Mouse (Mus musculus) limb, embryonic 14.5 days (tissue): ENCODE data around the gene Lpp. TPM values are rescaled to one million over a fixed set of nuclear protein-coding genes. Genes with fewer than 3 reads are reported as not detected.

ENCODE experiments used
- ATAC-seq: fragments of 200-750 bp; cut with Nextera tagmentation; 2 replicates; pipeline ENCODE4 v1.8.0; 2017; ENCODE audit warnings: low read depth, moderate number of reproducible peaks, moderate TSS enrichment; ENCODE audit not compliant: low FRiP score
- DNase-seq: peaks from one replicate; pipeline ENCODE4 v3.0.0-alpha.2; 2015; ENCODE audit warnings: low spot score
- H3K27ac ChIP-seq: fragments of 300-500 bp; sonication (generic); replicated peaks from 2 replicates; pipeline ENCODE4 v1.5.1; 2014; ENCODE audit warnings: low read depth, mild to moderate bottlenecking, low read length, moderate library complexity, mixed read lengths
- H3K27me3 ChIP-seq: fragments of 300-500 bp; sonication (generic); 2 replicates; pipeline ENCODE4 v1.6.1; 2014; ENCODE audit warnings: low read length, mixed read lengths; ENCODE audit not compliant: control insufficient read depth, insufficient read depth
- H3K36me3 ChIP-seq: fragments of 300-500 bp; sonication (generic); 2 replicates; pipeline ENCODE4 v1.6.1; 2014; ENCODE audit warnings: mild to moderate bottlenecking, low read length, moderate library complexity, mixed read lengths; ENCODE audit not compliant: control insufficient read depth, insufficient read depth
- H3K4me1 ChIP-seq: fragments of 300-500 bp; sonication (generic); 2 replicates; pipeline ENCODE4 v1.6.1; 2014; ENCODE audit warnings: antibody characterized with exemption, low read length, mixed read lengths; ENCODE audit not compliant: control insufficient read depth, insufficient read depth
- H3K4me2 ChIP-seq: fragments of 300-500 bp; sonication (generic); replicated peaks from 2 replicates; pipeline ENCODE4 v1.6.1; 2014; ENCODE audit warnings: low read depth, mild to moderate bottlenecking, low read length, moderate library complexity; ENCODE audit not compliant: severe bottlenecking
- H3K4me3 ChIP-seq: fragments of 300-500 bp; sonication (generic); replicated peaks from 2 replicates; pipeline ENCODE4 v1.5.1; 2014; ENCODE audit warnings: low read length
- H3K9ac ChIP-seq: fragments of 300-500 bp; sonication (generic); 2 replicates; pipeline ENCODE4 v1.6.1; 2014; ENCODE audit warnings: mild to moderate bottlenecking, low read depth, low read length, moderate library complexity; ENCODE audit not compliant: severe bottlenecking
- H3K9me3 ChIP-seq: fragments of 300-500 bp; sonication (generic); 2 replicates; pipeline ENCODE4 v1.6.1; 2016; ENCODE audit warnings: low read length; ENCODE audit not compliant: control insufficient read depth
- POLR2A ChIP-seq: fragments of 200-500 bp; IDR thresholded peaks from 2 replicates; pipeline ENCODE4 v1.8.0; 2012; ENCODE audit warnings: inconsistent platforms, mild to moderate bottlenecking, moderate library complexity, borderline replicate concordance; ENCODE audit not compliant: insufficient read depth, insufficient read length; ENCODE audit errors: extremely low read depth
- WGBS: fragments of 180-500 bp; shearing (Covaris S2); extraction: QIAGEN DNeasy Blood & Tissue Kit; methylation state at CpG from one replicate; pipeline ENCODE4 v1.1.7; 2014; 5-methylcytosine and 5-hydroxymethylcytosine counted together
- polyA plus RNA-seq, 2 experiments: library from polyadenylated mRNA; depleted of rRNA in 1 of 2; stranded (reverse) in 1 of 2; unstranded in 1 of 2; fragments of >200 nt; fragmentation: Nextera tagmentation in 1 of 2; extraction: Ambion mirVana in 1 of 2; gene quantifications; 2 replicates each; pipeline versions ENCODE4 v1.2.1 to v1.2.3; 2012 to 2014

The Lpp gene
- polyA plus RNA-seq, 2 experiments = 15.1 to 46.7 TPM

GRCm38 (mm10) chr16:24794665-24795064 lies 401.4 kb downstream of the Lpp start:
- ATAC-seq (no peak), DNase-seq (no peak)
- Histone ChIP-seq H3K9ac (no peak overlapping the region), H3K27me3 (no peaks in the 10 kb centered on the region), H3K4me2 (no peak overlapping the region), H3K27ac (no peak overlapping the region), H3K9me3 (no peaks in the 10 kb centered on the region), H3K4me3 (no peak overlapping the region), H3K4me1 (no peaks in the 10 kb centered on the region), H3K36me3 (no peaks in the 10 kb centered on the region)
- WGBS = 90% methylated on average over 2 of the region's 2 CpGs
- no peak for TF ChIP-seq POLR2A

DNA sequence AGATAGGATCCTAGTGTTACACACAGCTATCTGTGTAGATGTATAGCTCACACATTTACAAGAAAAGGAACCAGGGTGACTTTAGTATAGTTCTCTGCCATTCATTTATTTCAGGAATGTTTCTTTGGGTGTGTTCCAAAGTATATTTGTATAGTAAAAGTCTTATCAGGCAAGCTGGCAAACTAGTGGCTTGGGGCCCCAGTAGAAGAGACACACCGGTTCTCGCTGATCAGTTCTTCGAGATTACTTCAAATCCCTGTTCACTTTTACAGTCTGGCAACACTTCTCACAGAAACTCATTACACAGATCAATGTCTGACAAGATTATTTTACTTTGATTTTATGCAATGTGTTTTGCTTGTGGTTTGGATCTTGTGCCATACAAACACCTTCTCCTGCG lies 408.0 kb downstream of the Lpp start:
- no peak for ATAC-seq
- Histone ChIP-seq H3K4me2 (no peak overlapping the region), H3K27ac (no peak overlapping the region), H3K36me3 (no peaks in the 10 kb centered on the region), H3K4me3 (no peak overlapping the region), H3K27me3 (no peaks in the 10 kb centered on the region), H3K9ac (no peak overlapping the region), H3K4me1 (no peaks in the 10 kb centered on the region), H3K9me3 (no peaks in the 10 kb centered on the region)
- no peak for DNase-seq
- TF ChIP-seq POLR2A = no peak
- WGBS = 77% methylated on average over 4 of the region's 4 CpGs

GRCm38 (mm10) chr16:24801780-24802179 lies 408.5 kb downstream of the Lpp start:
- H3K27ac ChIP-seq = no peak overlapping the region
- H3K36me3 ChIP-seq = no peaks in the 10 kb centered on the region
- ATAC-seq = no peak
- no peak for TF ChIP-seq POLR2A
- DNase-seq = no peak
- no peak overlapping the region for H3K4me3 ChIP-seq
- 89% methylated on average over 1 of the region's 1 CpGs for WGBS
- H3K4me2 ChIP-seq = no peak overlapping the region
- H3K4me1 ChIP-seq = no peaks in the 10 kb centered on the region
- no peaks in the 10 kb centered on the region for H3K9me3 ChIP-seq
- no peak overlapping the region for H3K9ac ChIP-seq
- no peaks in the 10 kb centered on the region for H3K27me3 ChIP-seq

DNA sequence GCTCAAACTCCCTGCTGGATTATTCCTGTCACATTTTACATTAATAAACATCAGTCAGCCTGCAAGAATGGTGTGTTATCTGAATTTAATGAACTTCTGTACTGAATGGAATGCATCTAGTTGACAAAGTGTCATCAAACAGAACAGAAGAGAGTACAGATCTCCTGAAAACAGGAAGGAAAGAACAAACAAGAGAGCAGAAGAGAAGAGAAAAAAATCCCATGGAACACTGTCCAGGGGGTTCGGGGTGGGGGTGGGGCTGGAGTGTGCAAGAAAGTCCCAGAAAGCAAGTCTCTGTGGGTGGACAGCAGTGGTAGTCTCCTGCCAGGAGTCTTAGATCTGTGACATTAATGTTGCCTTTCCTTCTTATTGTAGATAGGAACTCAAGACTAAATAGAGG lies 412.8 kb downstream of the Lpp start:
- H3K4me2 ChIP-seq = no peak overlapping the region
- no peak for ATAC-seq
- H3K27ac ChIP-seq = no peak overlapping the region
- no peaks in the 10 kb centered on the region for H3K27me3 ChIP-seq
- no peak overlapping the region for H3K9ac ChIP-seq
- WGBS = 86% methylated on average over 1 of the region's 1 CpGs
- no peak overlapping the region for H3K4me3 ChIP-seq
- no peak for DNase-seq
- no peaks in the 10 kb centered on the region for H3K9me3 ChIP-seq
- TF ChIP-seq POLR2A = no peak
- H3K4me1 ChIP-seq = no peaks in the 10 kb centered on the region
- H3K36me3 ChIP-seq = no peaks in the 10 kb centered on the region

DNA sequence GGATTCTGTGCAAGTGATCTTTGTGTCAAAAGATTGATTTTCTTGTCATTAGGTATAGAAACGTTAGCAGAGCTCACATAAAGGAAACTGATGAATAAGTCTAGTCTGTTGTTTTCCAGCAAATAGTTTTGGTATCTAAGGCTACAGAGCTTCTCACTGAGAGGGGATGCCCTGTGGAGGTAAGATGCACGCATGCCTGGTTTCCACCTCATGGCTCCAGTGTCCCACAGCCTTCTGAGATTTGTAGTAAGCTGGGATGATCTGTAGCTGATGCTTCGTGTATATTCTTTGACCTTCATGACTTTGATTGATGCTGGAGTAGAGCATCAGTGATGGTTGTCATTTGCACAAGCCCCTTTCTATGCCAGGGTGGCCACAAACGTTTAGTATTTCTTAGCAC lies 414.3 kb downstream of the Lpp start:
- H3K4me2 ChIP-seq = no peak overlapping the region
- no peaks in the 10 kb centered on the region for H3K27me3 ChIP-seq
- H3K4me1 ChIP-seq = no peaks in the 10 kb centered on the region
- no peak overlapping the region for H3K9ac ChIP-seq
- H3K9me3 ChIP-seq = no peaks in the 10 kb centered on the region
- no peaks in the 10 kb centered on the region for H3K36me3 ChIP-seq
- 72% methylated on average over 4 of the region's 4 CpGs for WGBS
- ATAC-seq = no peak
- no peak overlapping the region for H3K27ac ChIP-seq
- no peak for TF ChIP-seq POLR2A
- no peak overlapping the region for H3K4me3 ChIP-seq
- DNase-seq = no peak

DNA sequence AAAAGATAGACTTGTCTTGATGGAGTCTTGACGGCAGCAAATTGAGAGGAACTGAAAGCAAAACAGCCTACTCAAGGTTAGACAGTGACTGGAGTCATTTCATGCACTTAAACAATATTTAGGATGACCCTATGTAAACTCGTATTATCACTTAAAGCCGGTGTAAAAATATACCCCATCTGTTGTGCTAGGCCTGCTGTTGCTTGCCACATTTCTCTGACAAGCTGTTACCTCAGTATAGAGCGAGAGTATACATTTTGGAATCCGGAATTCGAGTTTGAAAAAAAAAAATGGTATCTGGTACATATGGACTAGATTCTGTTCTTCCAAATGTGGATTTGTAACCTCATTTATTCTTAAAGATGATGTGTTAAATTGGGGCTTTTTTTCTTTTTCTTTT lies 416.5 kb downstream of the Lpp start:
- H3K27ac ChIP-seq = no peak overlapping the region
- ATAC-seq (no peak), DNase-seq (no peak)
- WGBS = 91% methylated on average over 6 of the region's 6 CpGs
- no peak overlapping the region for H3K9ac ChIP-seq
- no peaks in the 10 kb centered on the region for H3K4me1 ChIP-seq
- TF ChIP-seq POLR2A = no peak
- no peak overlapping the region for H3K4me3 ChIP-seq
- H3K27me3 ChIP-seq = no peaks in the 10 kb centered on the region
- no peak overlapping the region for H3K4me2 ChIP-seq
- no peaks in the 10 kb centered on the region for H3K9me3 ChIP-seq
- no peaks in the 10 kb centered on the region for H3K36me3 ChIP-seq
